Mouse (Mus musculus) lung, adult 2 months (tissue): ENCODE data around the gene Agl. TPM values are rescaled to one million over a fixed set of nuclear protein-coding genes. Genes with fewer than 3 reads are reported as not detected.
"Not testable (repeated sequence)": the region's sequence is repeated elsewhere in the genome, so short reads cannot be mapped to it uniquely, and the experiment has no call there.

ENCODE experiments used
- DNase-seq: peaks from one replicate; pipeline ENCODE4 v3.0.0; 2022
- H3K4me1 ChIP-seq: fragments of 200-500 bp; 2 replicates; pipeline ENCODE4 v1.6.1; 2011; ENCODE audit warnings: low read length; ENCODE audit not compliant: control insufficient read depth, insufficient read depth
- H3K4me3 ChIP-seq: fragments of 200-500 bp; replicated peaks from 2 replicates; pipeline ENCODE3; 2011; ENCODE audit warnings: low read depth, mild to moderate bottlenecking, control low read depth, low read length; ENCODE audit errors: extremely low read depth
- CTCF ChIP-seq: fragments of 200-500 bp; IDR thresholded peaks from 2 replicates; pipeline ENCODE4 v1.5.1; 2011; ENCODE audit warnings: mild to moderate bottlenecking, low read length, control low read depth; ENCODE audit not compliant: insufficient read depth
- POLR2A ChIP-seq: fragments of 200-500 bp; IDR thresholded peaks from 2 replicates; pipeline ENCODE4 v1.6.1; 2011; ENCODE audit warnings: low read depth, mild to moderate bottlenecking, control low read depth, low read length, borderline replicate concordance; ENCODE audit errors: extremely low read depth
- WGBS: fragments of 180-500 bp; shearing (Covaris S2); methylation state at CpG from one replicate; pipeline ENCODE4 v1.1.7; 2018; 5-methylcytosine and 5-hydroxymethylcytosine counted together
- polyA plus RNA-seq: library from polyadenylated mRNA; depleted of rRNA; stranded (reverse); fragments of >200 nt; gene quantifications from 2 replicates; pipeline ENCODE4 v1.2.3, GENCODE M21; 2012

Agl gene
- polyA plus RNA-seq, 1 experiment = 9.2 TPM

- no peak for DNase-seq
- H3K4me3 ChIP-seq = no peak overlapping the region
- no peak for TF ChIP-seq POLR2A
- no peak for TF ChIP-seq CTCF
- 80% methylated on average over 2 of the region's 2 CpGs for WGBS
- no peaks in the 10 kb centered on the region for H3K4me1 ChIP-seq
These were observed 36.4 kb downstream of the Agl start for GRCm38 (mm10) chr3:116771597-116771996.

GRCm38 (mm10) chr3:116766963-116767362 lies 41.0 kb downstream of the Agl start:
- 88% methylated on average over 7 of the region's 7 CpGs for WGBS
- TF ChIP-seq CTCF = peak; percentile 57
- not testable (repeated sequence) for DNase-seq, H3K4me1 ChIP-seq, H3K4me3 ChIP-seq

DNA sequence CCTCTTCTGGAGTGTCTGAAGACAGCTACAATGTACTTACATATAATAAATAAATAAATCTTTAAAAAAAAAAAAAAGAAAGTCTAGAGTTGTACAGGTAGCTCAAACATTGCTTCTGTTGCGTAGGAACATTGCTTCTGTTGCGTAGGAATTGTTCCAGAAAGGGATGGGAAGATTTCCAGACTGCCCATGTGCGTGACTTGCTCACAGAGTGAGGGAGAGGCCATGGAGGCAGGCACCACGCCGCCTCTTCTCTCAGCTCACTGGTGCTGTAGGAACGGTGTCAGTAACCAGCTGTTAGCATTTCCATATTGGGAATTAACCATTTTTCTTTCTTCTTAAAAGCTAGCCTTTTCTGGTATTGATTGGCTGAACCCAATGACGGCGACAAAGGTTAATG lies 55.1 kb downstream of the Agl start:
- 92% methylated on average over 8 of the region's 8 CpGs for WGBS
- Histone ChIP-seq H3K4me3 (no peak overlapping the region), H3K4me1 (no peaks in the 10 kb centered on the region)
- DNase-seq = no peak
- TF ChIP-seq CTCF (no peak), POLR2A (no peak)

- DNase-seq = peak; percentile 17
- Histone ChIP-seq H3K4me3 (no peak overlapping the region), H3K4me1 (no peaks in the 10 kb centered on the region)
- peak; percentile 26; the same call in 1 of the 2 replicates for TF ChIP-seq CTCF
- TF ChIP-seq POLR2A = no peak
- 80% methylated on average over 4 of the region's 4 CpGs for WGBS
These were observed 56.6 kb downstream of the Agl start for GRCm38 (mm10) chr3:116751191-116751860.

DNA sequence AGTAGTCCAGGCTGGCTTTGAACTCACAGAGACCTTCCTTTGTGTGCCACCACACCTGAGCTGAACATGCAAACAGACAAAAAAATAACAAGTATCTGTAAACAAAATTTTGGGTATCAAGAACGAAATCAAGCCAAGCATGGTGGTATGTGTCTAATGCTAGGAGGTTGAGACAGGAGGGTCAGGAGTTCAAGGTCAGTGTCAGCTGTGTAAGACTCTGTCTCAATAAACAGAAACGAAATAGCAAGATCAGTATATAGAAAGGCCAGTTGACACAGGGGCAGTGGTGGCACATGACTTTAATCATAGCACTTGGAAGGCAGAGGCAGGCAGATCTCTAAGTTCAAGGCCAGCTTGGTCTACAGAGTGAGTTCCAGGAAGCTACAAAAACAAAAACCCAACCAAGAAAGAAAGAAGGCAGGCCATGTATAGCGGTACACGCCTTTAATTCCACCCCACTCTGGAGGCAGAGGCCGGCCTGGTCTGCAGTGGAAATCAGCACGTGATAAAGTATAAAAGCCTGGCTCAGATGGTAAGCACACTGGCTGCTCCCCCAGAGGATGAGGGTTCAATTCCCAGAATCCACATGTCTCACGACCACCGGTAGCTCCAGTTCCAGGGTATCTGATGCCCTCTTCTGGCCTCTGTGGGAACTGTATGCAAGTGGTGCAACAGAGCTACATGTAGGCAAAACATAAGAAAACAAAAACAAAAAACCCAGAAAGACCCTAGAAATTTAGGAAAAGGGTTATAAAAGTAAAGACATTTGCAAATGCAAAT lies 59.4 kb downstream of the Agl start:
- peak; percentile 29 for DNase-seq
- 57% methylated on average over 8 of the region's 8 CpGs for WGBS
- Histone ChIP-seq H3K4me1 (no peaks in the 10 kb centered on the region), H3K4me3 (no peak overlapping the region)
- TF ChIP-seq POLR2A (no peak), CTCF (peak; percentile 59)

DNA sequence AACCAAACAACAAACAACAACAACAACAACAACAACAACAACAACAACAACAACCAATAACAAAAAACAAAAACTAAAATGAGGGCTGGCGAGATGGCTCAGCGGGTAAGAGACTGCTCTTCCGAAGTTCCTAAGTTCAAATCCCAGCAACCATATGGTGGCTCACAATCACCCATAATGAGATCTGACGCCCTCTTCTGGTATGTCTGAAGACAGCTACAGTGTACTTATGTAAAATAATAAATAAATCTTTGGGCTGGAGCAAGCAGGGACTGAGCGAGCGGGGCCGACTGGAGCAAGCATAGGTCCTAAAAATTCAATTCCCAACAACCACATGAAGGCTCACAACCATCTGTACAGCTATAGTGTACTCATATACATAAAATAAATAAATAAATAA lies 60.3 kb downstream of the Agl start:
- not testable (repeated sequence) for DNase-seq, H3K4me1 ChIP-seq, H3K4me3 ChIP-seq
- WGBS = 90% methylated on average over 7 of the region's 7 CpGs

DNA sequence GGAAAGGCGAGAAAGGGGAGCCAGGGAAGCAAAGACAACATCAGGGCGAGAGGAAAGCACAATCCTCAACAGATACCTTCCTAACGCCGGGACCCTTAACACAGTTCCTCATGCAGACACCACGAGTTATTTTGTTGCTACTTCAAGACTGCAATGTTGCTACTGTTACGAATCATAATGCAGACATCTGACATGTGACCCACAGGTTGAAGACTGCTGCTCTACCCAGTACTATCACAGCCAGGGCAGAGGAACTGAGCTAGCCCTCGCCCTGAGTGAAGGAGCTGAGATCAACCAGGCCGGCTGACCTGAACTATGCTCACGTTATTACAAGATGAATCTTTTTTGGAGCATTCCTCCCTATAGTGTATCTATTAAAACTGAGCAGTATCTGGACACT lies 67.0 kb downstream of the Agl start:
- DNase-seq = no peak
- WGBS = 75% methylated on average over 9 of the region's 9 CpGs
- no peak for TF ChIP-seq POLR2A
- no peak for TF ChIP-seq CTCF
- no peaks in the 10 kb centered on the region for H3K4me1 ChIP-seq
- no peak overlapping the region for H3K4me3 ChIP-seq

GRCm38 (mm10) chr3:116740106-116740505 lies 67.9 kb downstream of the Agl start:
- Histone ChIP-seq H3K4me3 (no peak overlapping the region), H3K4me1 (no peaks in the 10 kb centered on the region)
- WGBS = 29% methylated on average over 5 of the region's 5 CpGs
- DNase-seq = no peak
- no peak for TF ChIP-seq POLR2A
- TF ChIP-seq CTCF = no peak

DNA sequence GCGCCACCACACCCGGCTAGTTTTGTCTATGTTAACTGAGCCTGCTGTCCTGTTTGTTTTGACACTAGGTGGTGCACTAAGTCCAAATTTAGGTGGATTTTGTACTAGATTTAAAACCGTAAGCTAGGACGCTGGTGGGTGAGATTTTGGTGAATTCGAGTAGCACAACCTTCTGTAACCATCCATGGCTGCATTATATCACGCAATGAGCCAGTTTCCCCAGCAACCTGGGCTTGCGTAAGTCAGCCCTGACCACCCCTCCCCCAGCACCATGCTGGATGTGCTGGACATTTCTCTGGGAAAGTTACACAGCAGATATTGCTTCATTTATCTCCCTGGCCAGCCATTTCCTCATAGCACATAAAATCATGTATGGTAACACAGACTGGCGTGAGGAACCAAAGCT lies 70.6 kb downstream of the Agl start:
- WGBS = 64% methylated on average over 8 of the region's 8 CpGs
- TF ChIP-seq POLR2A = no peak
- TF ChIP-seq CTCF = no peak
- DNase-seq = no peak
- no peak overlapping the region for H3K4me3 ChIP-seq
- no peaks in the 10 kb centered on the region for H3K4me1 ChIP-seq
